Mouse (Mus musculus): ENCODE results near the gene 4930562C15Rik. TPM values are rescaled to one million over a fixed set of nuclear protein-coding genes. Genes with fewer than 3 reads are reported as not detected.
A peak's percentile ranks its signal among the peaks of the same experiment; 100 is the strongest.

The 4930562C15Rik gene
- polyA plus RNA-seq, 1 experiment from 2014 or later: 0.14 TPM

DNA sequence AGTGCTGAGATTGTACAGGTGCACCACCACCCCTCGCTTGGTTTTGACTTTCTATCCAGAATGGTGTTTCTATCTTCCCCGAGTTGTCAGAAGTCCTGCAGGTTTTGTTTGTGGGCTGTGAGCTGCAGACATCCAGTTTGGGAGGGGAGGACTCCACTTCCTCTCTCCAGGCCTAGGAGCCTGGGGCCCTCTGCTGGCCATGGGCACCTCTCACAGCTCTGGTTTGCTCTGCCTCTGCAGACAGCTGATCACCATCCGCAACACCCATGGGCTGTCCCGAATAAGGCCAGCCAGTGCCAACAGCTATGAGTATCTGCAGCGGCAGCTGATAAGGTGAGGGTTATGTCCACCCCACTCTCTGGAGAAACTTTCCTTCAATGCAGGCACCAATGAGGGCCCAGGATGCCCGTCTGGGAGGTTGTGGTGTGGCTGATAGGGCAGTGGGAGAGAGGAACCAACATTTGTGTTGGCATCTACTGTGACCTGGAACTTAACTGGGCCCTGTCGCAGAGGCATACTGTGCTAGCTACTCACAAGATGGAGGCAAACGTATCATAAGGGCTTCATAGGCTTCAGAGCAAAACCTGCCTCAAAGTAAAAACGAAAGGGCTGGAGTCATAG is 27.8 kb downstream of the 4930562C15Rik start:
- H3K36me3 ChIP-seq (replicated peaks): no peaks in the 10 kb centered on the region
- peak; percentile 62 for ATAC-seq (ENCODE audit: insufficient read depth)
- 23% methylated on average over 9 of the region's 9 CpGs for WGBS (ENCODE audit: insufficient replicate concordance)
- H3K9me3 ChIP-seq (replicated peaks): no peaks in the 10 kb centered on the region
- no peak overlapping the region for H3K27ac ChIP-seq (replicated peaks)
- H3K4me2 ChIP-seq: no peak overlapping the region; the same call in 1 of the 2 replicates
- H3K4me1 ChIP-seq (replicated peaks): no peaks in the 10 kb centered on the region
- no peak overlapping the region for H3K9ac ChIP-seq
- H3K4me3 ChIP-seq (replicated peaks): no peak overlapping the region
- peaks cover 4% of the 10 kb centered on the region; the same call in 1 of the 2 replicates for H3K27me3 ChIP-seq

DNA sequence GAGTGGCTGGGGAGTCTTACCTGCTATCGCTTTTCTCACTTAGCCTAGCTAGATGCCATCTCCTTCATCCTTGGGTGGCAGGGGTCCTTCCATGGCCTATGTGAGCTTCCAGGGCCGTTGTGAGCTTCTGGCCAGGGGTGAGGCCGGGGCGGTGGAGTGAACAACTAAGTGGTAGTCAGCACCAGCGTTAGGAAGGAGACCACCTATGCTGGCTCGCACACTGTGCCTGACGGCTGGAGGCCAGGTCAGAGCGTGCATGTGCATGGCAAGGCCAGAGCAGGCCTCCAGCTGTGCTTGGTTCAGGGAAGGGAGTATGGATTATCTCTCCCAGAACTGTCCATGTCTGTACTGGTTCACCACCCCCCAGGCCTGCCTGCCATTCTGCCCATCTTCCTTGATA is 28.5 kb downstream of the 4930562C15Rik start:
- H3K9ac ChIP-seq: no peak overlapping the region
- peaks cover 4% of the 10 kb centered on the region; the same call in 1 of the 2 replicates for H3K27me3 ChIP-seq
- no peak for ATAC-seq (ENCODE audit: insufficient read depth)
- no peak overlapping the region for H3K27ac ChIP-seq (replicated peaks)
- WGBS (ENCODE audit: insufficient replicate concordance): 78% methylated on average over 8 of the region's 8 CpGs
- no peaks in the 10 kb centered on the region for H3K9me3 ChIP-seq (replicated peaks)
- no peaks in the 10 kb centered on the region for H3K36me3 ChIP-seq (replicated peaks)
- H3K4me3 ChIP-seq (replicated peaks): no peak overlapping the region
- no peak overlapping the region for H3K4me2 ChIP-seq
- no peaks in the 10 kb centered on the region for H3K4me1 ChIP-seq (replicated peaks)

DNA sequence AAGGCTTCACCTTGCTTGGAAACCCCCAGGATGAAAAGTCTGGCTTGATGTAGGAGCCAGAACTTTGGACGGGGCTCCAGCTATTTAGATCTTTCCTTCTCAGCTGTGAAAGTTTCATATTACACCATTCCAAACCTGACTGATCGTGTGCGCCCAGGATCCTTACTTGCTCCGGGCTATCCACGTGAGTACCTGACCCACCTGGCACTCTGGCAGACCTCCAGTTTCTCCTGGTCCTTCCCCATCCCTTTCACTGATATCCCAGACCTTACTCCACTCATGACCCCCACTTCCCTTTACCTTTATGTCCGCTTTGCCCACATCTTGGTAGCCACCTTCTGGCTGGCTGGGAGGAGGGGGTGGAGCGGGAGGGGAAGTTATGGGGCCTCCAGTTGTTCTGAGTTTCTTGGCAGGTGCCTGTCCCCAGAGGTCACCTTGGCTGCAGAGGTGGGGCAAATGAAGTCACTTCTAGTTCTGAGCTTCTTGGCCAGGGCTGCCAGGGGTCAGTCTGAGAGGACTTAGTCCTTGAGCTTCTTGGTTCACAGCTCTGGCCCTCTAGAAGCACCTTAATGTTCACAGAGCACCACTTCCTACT is 31.0 kb downstream of the 4930562C15Rik start:
- Histone ChIP-seq H3K4me2 (no peak overlapping the region), H3K36me3 (replicated peaks) (0 out of 2 replicates have a peak, but pooled peaks cover 2% of the 10 kb centered on the region), H3K27me3 (peaks cover under 1% of the 10 kb centered on the region; the same call in 1 of the 2 replicates), H3K4me1 (replicated peaks) (no peaks in the 10 kb centered on the region), H3K9ac (no peak overlapping the region), H3K4me3 (replicated peaks) (no peak overlapping the region), H3K9me3 (replicated peaks) (no peaks in the 10 kb centered on the region), H3K27ac (replicated peaks) (no peak overlapping the region)
- ATAC-seq (ENCODE audit: insufficient read depth): no peak
- WGBS (ENCODE audit: insufficient replicate concordance): 63% methylated on average over 7 of the region's 7 CpGs

DNA sequence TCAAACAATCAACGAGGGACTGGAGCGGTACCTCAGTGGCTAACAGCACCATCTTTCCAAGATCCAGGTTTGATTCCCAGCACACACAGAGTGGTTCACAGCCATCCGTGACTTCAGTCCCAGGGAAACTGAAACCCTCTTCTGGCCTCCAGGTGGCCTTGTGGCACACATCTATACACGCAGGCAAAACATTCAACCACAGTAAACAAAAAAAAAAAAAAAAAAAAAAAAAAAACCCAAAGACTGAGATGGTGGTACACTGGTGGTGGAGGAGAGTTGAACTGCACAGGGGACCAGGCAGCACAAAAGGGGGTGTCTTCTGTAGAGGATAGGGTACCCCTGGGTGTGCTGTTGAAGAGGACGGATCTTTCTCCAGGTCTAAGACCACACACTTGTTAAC is 35.3 kb downstream of the 4930562C15Rik start:
- ATAC-seq (ENCODE audit: insufficient read depth): no peak
- 79% methylated on average over 5 of the region's 5 CpGs for WGBS (ENCODE audit: insufficient replicate concordance)

DNA sequence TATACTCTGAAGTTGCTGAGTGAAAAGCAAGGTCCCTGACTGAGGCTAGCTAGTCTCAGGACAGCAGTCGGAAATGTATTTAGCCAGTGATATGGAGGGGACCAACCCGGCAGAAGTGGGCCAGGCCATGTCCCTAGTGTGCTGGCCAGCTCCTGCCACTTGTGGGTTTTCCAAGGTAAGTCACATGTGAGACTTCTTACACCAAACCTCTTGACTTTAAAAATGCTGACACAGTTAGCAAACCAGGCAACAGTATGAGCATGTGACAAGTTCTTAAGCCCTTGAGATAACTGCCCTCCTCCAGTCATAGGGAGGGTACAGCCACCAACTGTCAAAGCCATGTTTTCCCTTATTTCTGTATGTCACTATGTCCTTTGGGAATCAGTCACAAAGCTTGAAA is 36.7 kb downstream of the 4930562C15Rik start:
- WGBS (ENCODE audit: insufficient replicate concordance): 80% methylated on average over 2 of the region's 2 CpGs
- H3K4me3 ChIP-seq (replicated peaks): no peak overlapping the region
- no peak overlapping the region for H3K27ac ChIP-seq (replicated peaks)
- H3K36me3 ChIP-seq (replicated peaks): peaks cover 31% of the 10 kb centered on the region
- ATAC-seq (ENCODE audit: insufficient read depth): no peak
- no peak overlapping the region for H3K9ac ChIP-seq
- no peaks in the 10 kb centered on the region for H3K27me3 ChIP-seq
- no peaks in the 10 kb centered on the region for H3K9me3 ChIP-seq (replicated peaks)
- no peak overlapping the region for H3K4me2 ChIP-seq
- peaks cover 33% of the 10 kb centered on the region for H3K4me1 ChIP-seq (replicated peaks)

More for the DNA sequence above, 35.3 kb downstream of the 4930562C15Rik start:
- Histone ChIP-seq H3K9ac (no peak overlapping the region), H3K36me3 (replicated peaks) (peaks cover 24% of the 10 kb centered on the region), H3K4me3 (replicated peaks) (no peak overlapping the region), H3K27me3 (no peaks in the 10 kb centered on the region), H3K4me2 (no peak overlapping the region), H3K27ac (replicated peaks) (no peak overlapping the region), H3K4me1 (replicated peaks) (peaks cover 19% of the 10 kb centered on the region), H3K9me3 (replicated peaks) (no peaks in the 10 kb centered on the region)

DNA sequence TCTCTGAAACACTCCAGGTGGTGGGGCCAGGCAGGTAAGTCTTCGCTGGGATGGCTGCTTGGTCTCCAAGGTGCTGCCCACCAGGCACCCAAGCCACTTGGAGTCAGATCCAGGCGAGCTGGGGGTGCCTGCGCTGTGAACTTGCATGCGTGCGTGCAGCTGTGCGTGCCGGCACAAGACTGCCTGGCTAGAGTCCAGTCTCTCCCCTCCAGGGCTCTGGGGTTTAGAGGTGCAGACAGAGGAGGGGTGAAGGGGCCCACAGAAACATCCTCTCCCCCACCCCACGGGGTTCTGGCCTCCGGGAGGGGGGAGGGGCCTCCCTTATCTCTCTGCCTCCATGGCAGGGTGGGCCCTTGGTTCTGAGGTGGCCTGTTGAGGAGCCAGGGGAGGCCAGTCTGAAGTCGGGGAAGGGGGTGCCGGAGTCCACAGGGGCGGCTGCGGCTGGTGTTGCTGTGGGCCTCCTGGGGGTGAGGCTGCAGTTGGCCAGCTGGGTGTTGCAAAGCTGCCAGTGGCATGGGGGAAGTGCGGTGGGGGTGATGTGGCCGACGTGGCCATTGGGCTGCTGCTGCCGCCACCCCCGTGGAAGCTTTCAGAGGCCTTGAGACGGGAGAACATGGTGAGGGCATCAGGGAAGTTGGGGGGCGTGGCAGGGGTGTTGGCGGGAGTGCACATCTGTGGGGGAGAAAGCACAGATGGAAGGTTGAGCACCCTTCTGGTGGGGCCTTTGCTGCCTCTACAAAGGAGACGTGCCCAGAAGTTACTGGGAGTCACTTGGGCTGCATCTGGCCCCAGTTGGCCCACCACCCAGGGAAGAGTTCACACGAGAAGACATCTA is 40.2 kb downstream of the 4930562C15Rik start:
- Histone ChIP-seq H3K4me2 (peak overlapping the region; percentile 35), H3K4me3 (replicated peaks) (no peak overlapping the region), H3K36me3 (replicated peaks) (peaks cover 29% of the 10 kb centered on the region), H3K9ac (no peak overlapping the region), H3K27ac (replicated peaks) (0 out of 2 replicates have a peak overlapping the region, but pooled peaks have one; percentile 6), H3K27me3 (no peaks in the 10 kb centered on the region), H3K4me1 (replicated peaks) (peaks cover 55% of the 10 kb centered on the region), H3K9me3 (replicated peaks) (no peaks in the 10 kb centered on the region)
- 43% methylated on average over 23 of the region's 23 CpGs for WGBS (ENCODE audit: insufficient replicate concordance)
- ATAC-seq (ENCODE audit: insufficient read depth): no peak

DNA sequence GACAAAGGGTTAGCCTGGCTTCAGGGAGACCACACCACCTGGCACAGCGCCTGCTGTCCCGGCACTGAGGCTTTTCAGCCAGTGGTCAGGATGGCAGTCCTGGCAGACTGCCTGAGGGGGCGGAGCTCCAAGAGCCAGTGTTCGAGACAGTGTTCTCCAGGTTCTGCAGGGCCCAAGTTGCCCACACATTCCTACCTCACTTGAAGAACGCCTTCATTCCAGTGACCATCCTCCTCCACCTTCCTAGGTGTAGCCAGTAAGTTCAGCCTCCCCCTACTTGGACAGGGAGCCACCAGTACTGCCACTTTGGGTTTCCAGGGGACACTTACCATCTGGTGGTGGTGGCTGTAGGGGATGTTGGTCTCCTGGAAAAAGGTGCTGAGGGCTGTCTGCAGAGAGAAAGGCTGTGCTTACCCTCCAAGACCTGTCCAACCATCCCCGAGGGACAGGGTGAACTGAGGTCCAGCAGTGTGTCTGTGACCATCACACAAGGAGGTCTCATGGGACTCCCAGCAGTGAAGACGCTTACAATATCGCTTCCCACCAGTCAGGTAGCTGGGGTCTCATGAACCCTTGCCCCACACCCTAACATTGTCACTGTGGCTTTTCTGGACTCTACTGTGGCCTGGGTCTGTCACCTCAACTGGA is 40.9 kb downstream of the 4930562C15Rik start:
- Histone ChIP-seq H3K27ac (replicated peaks) (0 out of 2 replicates have a peak overlapping the region, but pooled peaks have one; percentile 6), H3K9ac (no peak overlapping the region), H3K9me3 (replicated peaks) (no peaks in the 10 kb centered on the region), H3K27me3 (no peaks in the 10 kb centered on the region), H3K4me3 (replicated peaks) (no peak overlapping the region), H3K4me1 (replicated peaks) (peaks cover 61% of the 10 kb centered on the region), H3K36me3 (replicated peaks) (peaks cover 29% of the 10 kb centered on the region), H3K4me2 (peak overlapping the region; percentile 35)
- 65% methylated on average over 8 of the region's 8 CpGs for WGBS (ENCODE audit: insufficient replicate concordance)
- no peak for ATAC-seq (ENCODE audit: insufficient read depth)

DNA sequence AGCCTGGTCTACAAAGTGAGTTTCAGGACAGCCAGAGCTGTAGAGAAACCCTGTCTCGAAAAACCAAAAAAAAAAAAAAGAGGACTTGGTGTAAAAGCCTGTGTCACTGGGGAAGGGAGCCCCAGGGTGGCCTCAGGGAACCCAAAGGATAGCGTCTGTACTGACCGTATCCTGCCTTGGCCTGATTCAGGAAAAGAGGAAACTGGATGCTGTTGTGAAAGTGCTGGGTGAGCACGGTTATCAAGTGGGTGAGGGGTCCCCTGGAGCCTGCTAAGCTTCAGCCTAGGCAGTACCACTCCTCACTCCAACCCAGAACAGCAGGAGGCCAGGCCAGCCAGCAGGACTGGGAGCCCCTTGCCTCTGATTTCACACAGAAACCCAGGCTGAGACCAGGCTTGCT is 42.0 kb downstream of the 4930562C15Rik start:
- Histone ChIP-seq H3K36me3 (replicated peaks) (peaks cover 29% of the 10 kb centered on the region), H3K4me2 (peak overlapping the region; percentile 92), H3K9ac (no peak overlapping the region), H3K27me3 (no peaks in the 10 kb centered on the region), H3K4me1 (replicated peaks) (peaks cover 66% of the 10 kb centered on the region), H3K27ac (replicated peaks) (peak overlapping the region; percentile 98; the same call in 1 of the 2 replicates), H3K4me3 (replicated peaks) (no peak overlapping the region), H3K9me3 (replicated peaks) (no peaks in the 10 kb centered on the region)
- ATAC-seq (ENCODE audit: insufficient read depth): no peak
- WGBS (ENCODE audit: insufficient replicate concordance): 61% methylated on average over 4 of the region's 4 CpGs

DNA sequence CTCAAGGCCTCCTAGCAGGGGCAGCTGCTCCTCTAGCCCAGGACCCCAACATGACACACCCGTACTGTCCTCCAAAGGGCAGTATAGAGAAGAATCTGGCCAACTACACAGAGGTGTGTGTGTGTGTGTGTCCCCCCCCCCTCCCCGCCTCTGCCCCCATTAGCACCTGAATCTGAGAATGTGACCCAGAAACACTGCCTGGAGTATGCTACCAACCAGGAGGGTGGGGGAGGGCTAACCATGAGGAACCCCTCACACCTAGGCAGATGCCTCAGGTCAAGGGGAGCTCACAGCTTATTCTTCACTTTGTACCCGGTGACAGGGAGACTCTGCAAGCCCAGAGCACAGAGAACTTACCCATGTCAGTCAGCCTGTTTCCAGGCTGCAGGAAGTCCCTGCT is 42.5 kb downstream of the 4930562C15Rik start:
- WGBS (ENCODE audit: insufficient replicate concordance): 39% methylated on average over 3 of the region's 3 CpGs
- Histone ChIP-seq H3K4me1 (replicated peaks) (peaks cover 69% of the 10 kb centered on the region), H3K9me3 (replicated peaks) (no peaks in the 10 kb centered on the region), H3K36me3 (replicated peaks) (peaks cover 29% of the 10 kb centered on the region), H3K4me3 (replicated peaks) (peak overlapping the region; percentile 88), H3K9ac (peak overlapping the region; percentile 85), H3K27ac (replicated peaks) (peak overlapping the region; percentile 98), H3K27me3 (no peaks in the 10 kb centered on the region), H3K4me2 (peak overlapping the region; percentile 92)
- no peak for ATAC-seq (ENCODE audit: insufficient read depth)

DNA sequence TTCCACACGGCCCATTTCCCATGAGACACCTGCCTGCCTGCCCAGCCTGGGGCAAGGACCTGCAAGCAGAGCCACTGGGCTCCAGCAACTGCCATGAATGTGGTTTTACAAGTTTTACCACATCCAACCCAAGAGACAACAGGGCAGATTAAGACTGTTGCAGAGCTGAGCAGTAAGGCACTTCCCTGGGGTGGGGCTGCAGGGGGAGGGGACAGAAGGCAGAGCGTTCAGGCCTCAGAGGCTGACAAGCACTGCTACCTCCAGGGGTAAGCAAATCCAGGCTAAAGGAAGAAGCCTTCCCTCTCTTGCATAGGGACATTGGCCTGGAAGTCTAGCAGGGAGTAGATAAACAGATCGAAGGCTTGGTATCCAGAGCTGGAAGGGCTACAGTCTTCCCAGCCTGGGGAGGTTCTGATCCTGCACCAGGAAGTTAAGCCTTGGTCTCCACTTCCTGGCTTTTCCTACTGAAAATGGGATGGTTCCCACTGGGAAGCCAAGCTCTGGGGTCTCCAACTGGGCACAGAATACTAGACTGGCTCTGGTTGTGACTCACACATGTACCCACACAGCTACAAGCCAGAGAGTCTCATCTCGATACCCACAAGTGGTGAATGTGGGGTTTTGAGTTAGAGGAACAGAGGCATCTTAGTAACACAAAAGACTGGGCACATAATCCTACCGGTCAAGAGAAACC is 43.1 kb downstream of the 4930562C15Rik start:
- Histone ChIP-seq H3K9me3 (replicated peaks) (no peaks in the 10 kb centered on the region), H3K36me3 (replicated peaks) (peaks cover 27% of the 10 kb centered on the region), H3K27ac (replicated peaks) (peak overlapping the region; percentile 98), H3K4me2 (peak overlapping the region; percentile 92), H3K4me1 (replicated peaks) (peaks cover 67% of the 10 kb centered on the region), H3K9ac (peak overlapping the region; percentile 85), H3K27me3 (no peaks in the 10 kb centered on the region), H3K4me3 (replicated peaks) (peak overlapping the region; percentile 88)
- WGBS (ENCODE audit: insufficient replicate concordance): 12% methylated on average over 5 of the region's 5 CpGs
- no peak for ATAC-seq (ENCODE audit: insufficient read depth)

Data from liver, embryonic 15.5 days (tissue).